Mouse (Mus musculus): ENCODE results near the gene Ak8. TPM values are rescaled to one million over a fixed set of nuclear protein-coding genes. Genes with fewer than 3 reads are reported as not detected.
A peak's percentile ranks its signal among the peaks of the same experiment; 100 is the strongest.

Gene Ak8
- total RNA-seq, 2 experiments from 2014 or later: 1.2 to 2.0 TPM

GRCm38 (mm10) chr2:28780001-28780782 is 80.2 kb downstream of the Ak8 start:
- intact Hi-C loops (cut with DNase I): no loop called here

GRCm38 (mm10) chr2:28781310-28781709 is 81.3 kb downstream of the Ak8 start:
- intact Hi-C loops (cut with DNase I): no loop called here
- DNase-seq (ENCODE audit: extremely low spot score in 1 of 2, low spot score in 2 of 2): no peak

More at GRCm38 (mm10) chr2:28780001-28780782, 80.2 kb downstream of the Ak8 start:
- DNase-seq (ENCODE audit: extremely low spot score in 1 of 2, low spot score in 2 of 2): no peak

GRCm38 (mm10) chr2:28786355-28787066 is 86.5 kb downstream of the Ak8 start:
- intact Hi-C loops (cut with DNase I): no loop called here
- no peak for DNase-seq (ENCODE audit: extremely low spot score in 1 of 2, low spot score in 2 of 2)

- intact Hi-C loops (cut with DNase I): no loop called here
- DNase-seq (ENCODE audit: extremely low spot score in 1 of 2, low spot score in 2 of 2): no peak
Observed at GRCm38 (mm10) chr2:28787067-28787619, 87.2 kb downstream of the Ak8 start.

GRCm38 (mm10) chr2:28792931-28793610 is 93.1 kb downstream of the Ak8 start:
- intact Hi-C loops (cut with DNase I): no loop called here
- peak; percentile 52 to 55 for DNase-seq (ENCODE audit: extremely low spot score in 1 of 2, low spot score in 2 of 2)

- intact Hi-C loops (cut with DNase I): no loop called here
- DNase-seq (ENCODE audit: extremely low spot score in 1 of 2, low spot score in 2 of 2): no peak
Observed at GRCm38 (mm10) chr2:28794623-28795022, 94.7 kb downstream of the Ak8 start.

- intact Hi-C loops (cut with DNase I): no loop called here
- no peak for DNase-seq (ENCODE audit: extremely low spot score in 1 of 2, low spot score in 2 of 2)
Observed at GRCm38 (mm10) chr2:28796298-28796697, 96.3 kb downstream of the Ak8 start.

GRCm38 (mm10) chr2:28797490-28798106 is 97.6 kb downstream of the Ak8 start:
- DNase-seq (ENCODE audit: extremely low spot score in 1 of 2, low spot score in 2 of 2): no peak
- intact Hi-C loops (cut with DNase I): no loop called here

- intact Hi-C loops (cut with DNase I): no loop called here
- no peak for DNase-seq (ENCODE audit: extremely low spot score in 1 of 2, low spot score in 2 of 2)
Observed at GRCm38 (mm10) chr2:28798390-28798789, 98.4 kb downstream of the Ak8 start.

- DNase-seq (ENCODE audit: extremely low spot score in 1 of 2, low spot score in 2 of 2): no peak
- intact Hi-C loops (cut with DNase I): no loop called here
Observed at GRCm38 (mm10) chr2:28799575-28799974, 99.6 kb downstream of the Ak8 start.

- intact Hi-C loops (cut with DNase I): no loop called here
- DNase-seq (ENCODE audit: extremely low spot score in 1 of 2, low spot score in 2 of 2): no peak
Observed at GRCm38 (mm10) chr2:28803406-28803805, 103.4 kb downstream of the Ak8 start.

GRCm38 (mm10) chr2:28808841-28809240 is 108.9 kb downstream of the Ak8 start:
- DNase-seq (ENCODE audit: extremely low spot score in 1 of 2, low spot score in 2 of 2): no peak
- intact Hi-C loops (cut with DNase I): loop anchor here (5.0 kb wide), 1 partner anchor 52 kb away; no protein-coding TSS in a partner anchor

GRCm38 (mm10) chr2:28810260-28811013 is 110.5 kb downstream of the Ak8 start:
- intact Hi-C loops (cut with DNase I): no loop called here
- no peak for DNase-seq (ENCODE audit: extremely low spot score in 1 of 2, low spot score in 2 of 2)

- intact Hi-C loops (cut with DNase I): no loop called here
- peak in 1 of 2 experiments; percentile 27 for DNase-seq (ENCODE audit: extremely low spot score in 1 of 2, low spot score in 2 of 2)
Observed at GRCm38 (mm10) chr2:28818866-28819265, 118.9 kb downstream of the Ak8 start.

GRCm38 (mm10) chr2:28829265-28829664 is 129.3 kb downstream of the Ak8 start:
- DNase-seq (ENCODE audit: extremely low spot score in 1 of 2, low spot score in 2 of 2): no peak
- intact Hi-C loops (cut with DNase I): no loop called here

- peak in 1 of 2 experiments; percentile 58 for DNase-seq (ENCODE audit: extremely low spot score in 1 of 2, low spot score in 2 of 2)
- intact Hi-C loops (cut with DNase I): no loop called here
Observed at GRCm38 (mm10) chr2:28836181-28836940, 136.4 kb downstream of the Ak8 start.

GRCm38 (mm10) chr2:28839501-28840221 is 139.7 kb downstream of the Ak8 start:
- DNase-seq (ENCODE audit: extremely low spot score in 1 of 2, low spot score in 2 of 2): peak in 1 of 2 experiments; percentile 45
- intact Hi-C loops (cut with DNase I): no loop called here

All from left cerebral cortex, postnatal 10 days (tissue).